Mouse (Mus musculus) liver, embryonic 14.5 days (tissue): ENCODE measurements at regions not wholly inside any gene's neighbourhood (a gene's known extent, or its start where the extent isn't known, plus 50 kb on each side); places are given as distances from the start of the nearest gene placed in this dataset.

Experiments used
- CTCF ChIP-seq: IDR thresholded peaks from 2 replicates; pipeline ENCODE4 v1.5.1; 2016; ENCODE audit warnings: antibody characterized with exemption, low read depth, control low read depth
- EP300 ChIP-seq: IDR thresholded peaks from 2 replicates; pipeline ENCODE4 v1.6.1; 2016; ENCODE audit warnings: antibody characterized with exemption, low read depth

GRCm38 (mm10) chr16:78631797-78632196 is 55.3 kb upstream of the D16Ertd472e start:
- no peak for TF ChIP-seq EP300
- TF ChIP-seq CTCF = no peak
